Mouse (Mus musculus) adrenal gland, adult 18-20 months (tissue): Measurements from ENCODE around the gene Wdr64. TPM values are rescaled to one million over a fixed set of nuclear protein-coding genes. Genes with fewer than 3 reads are reported as not detected.

Experiments used
- DNase-seq, 2 experiments: peaks; one replicate each; pipeline ENCODE4 v3.0.0; 2021 to 2022; ENCODE audit warnings: low spot score in 2 of 2
- total RNA-seq, 2 experiments: library from RNA; stranded (reverse); gene quantifications; 1 replicate in 1 of 2; 2 replicates in 1 of 2; pipeline ENCODE4 v1.2.3; 2021

The Wdr64 gene
- total RNA-seq, 2 experiments from 2014 or later, result not detected

GRCm38 (mm10) chr1:175712338-175712909 lies 14.0 kb downstream of the Wdr64 start:
- peak in 1 of 2 experiments; percentile 23 for DNase-seq

GRCm38 (mm10) chr1:175716832-175717231 lies 18.4 kb downstream of the Wdr64 start:
- no peak for DNase-seq

DNA sequence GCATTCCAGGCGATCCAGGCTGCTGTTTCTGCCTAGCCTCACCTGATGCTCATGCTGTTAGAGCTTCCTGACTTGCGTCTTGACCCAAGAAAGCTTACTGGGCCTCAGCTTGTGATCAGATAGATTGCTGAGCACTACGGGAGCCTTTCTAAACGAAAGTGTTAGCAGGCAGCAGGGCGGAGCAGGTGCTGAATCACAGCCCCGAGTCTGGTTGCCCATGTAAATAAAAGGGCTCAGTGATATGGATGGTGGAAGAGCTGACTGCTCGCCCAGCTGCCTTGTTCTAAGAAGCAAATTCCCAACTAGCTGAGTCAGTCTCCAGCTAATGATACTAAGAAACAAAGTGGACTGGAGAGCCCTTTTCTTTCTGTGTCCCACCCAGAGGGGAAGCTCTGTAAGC lies 27.4 kb downstream of the Wdr64 start:
- no peak for DNase-seq

- no peak for DNase-seq
Observed at GRCm38 (mm10) chr1:175754576-175755364, 56.4 kb downstream of the Wdr64 start.

DNA sequence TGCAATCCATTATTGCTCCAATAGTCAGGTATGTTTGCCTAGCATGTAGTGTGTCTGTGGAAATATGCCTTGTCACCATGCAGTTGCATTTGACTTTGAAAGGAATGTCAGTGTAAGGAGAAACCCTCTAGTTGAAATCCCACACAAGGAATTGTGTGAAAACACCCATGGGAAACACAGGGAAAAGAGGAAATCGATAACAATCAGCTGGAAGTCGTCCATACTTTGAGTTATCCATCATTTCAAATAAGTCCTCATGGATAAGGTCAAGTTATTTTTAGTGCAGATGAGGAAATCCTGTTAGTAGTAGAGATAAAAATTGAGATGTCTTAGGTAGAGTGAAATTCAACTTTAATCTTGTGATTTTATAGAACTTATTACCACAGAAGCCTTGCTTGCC lies 96.3 kb downstream of the Wdr64 start:
- no peak for DNase-seq

GRCm38 (mm10) chr1:175808356-175808755 lies 110.0 kb downstream of the Wdr64 start:
- DNase-seq, result no peak

GRCm38 (mm10) chr1:175811625-175812024 lies 113.2 kb downstream of the Wdr64 start:
- DNase-seq, result no peak

GRCm38 (mm10) chr1:175823815-175824438 lies 125.5 kb downstream of the Wdr64 start:
- DNase-seq, result no peak

- DNase-seq, result no peak
Observed at GRCm38 (mm10) chr1:175828539-175828938, 130.1 kb downstream of the Wdr64 start.

DNA sequence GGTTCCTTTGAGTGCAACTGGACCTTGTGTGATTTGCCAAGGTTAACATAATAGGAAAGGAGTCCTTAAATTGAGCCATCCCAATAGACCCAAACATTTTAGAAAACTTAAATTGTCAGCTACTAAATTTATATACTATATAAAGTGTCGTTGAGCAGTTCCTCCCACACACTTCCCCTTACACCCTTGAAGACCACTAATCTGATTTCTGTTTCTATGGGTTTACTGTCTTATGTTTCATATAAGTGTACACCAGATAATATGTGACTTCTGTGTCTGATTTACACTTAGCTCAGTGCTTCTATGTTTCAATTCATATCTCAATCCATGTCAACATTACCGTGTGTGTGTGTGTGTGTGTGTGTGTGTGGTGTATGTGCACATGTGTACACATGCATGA lies 130.8 kb downstream of the Wdr64 start:
- DNase-seq, result no peak

DNA sequence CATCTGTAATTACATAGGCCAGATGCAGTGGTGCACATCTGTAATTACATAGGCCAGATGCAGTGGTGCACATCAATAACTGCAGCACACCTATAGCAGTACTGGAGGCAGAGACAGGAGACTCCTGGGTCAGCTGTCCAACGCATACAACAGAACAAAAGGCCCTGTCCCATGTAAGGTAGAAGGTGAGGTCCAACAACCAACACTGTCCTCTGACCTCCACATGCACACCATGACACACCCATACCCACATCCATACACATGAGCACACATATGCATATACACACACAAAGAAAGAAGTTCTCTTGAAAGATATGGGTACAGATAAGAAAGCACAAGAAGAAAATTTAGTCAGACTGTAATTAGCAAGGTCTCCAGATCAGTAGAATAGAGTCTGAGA lies 157.1 kb downstream of the Wdr64 start:
- DNase-seq, result no peak

Other genes starting within 250 kb of the Wdr64 start
- 10 to 100 TPM; 13.3 to 21.2 TPM for gene Rgs7, start 206.1 kb upstream of the Wdr64 start, total RNA-seq
- under 1 TPM; 0.10 to 0.29 TPM for gene Kmo, start 78.2 kb upstream of the Wdr64 start, total RNA-seq
- 100 to 1,000 TPM; 199 to 338 TPM for gene Fh1, start 73.0 kb upstream of the Wdr64 start, total RNA-seq
- gene Opn3, start 5.8 kb upstream of the Wdr64 start, total RNA-seq, result 10 to 100 TPM; 10.1 to 11.3 TPM
- 1 to 10 TPM; 7.5 to 8.4 TPM for gene Chml, start 5.7 kb upstream of the Wdr64 start, total RNA-seq
- gene Exo1, start 182.0 kb downstream of the Wdr64 start, total RNA-seq, result 1 to 10 TPM in 1 of 2 experiments, under 1 TPM in 1; 0.93 to 1.2 TPM
- gene Gm38100, start 221.7 kb downstream of the Wdr64 start, total RNA-seq, result not detected